Mouse (Mus musculus) kidney, postnatal 0 days (tissue): ENCODE results near the gene Psap. TPM values are rescaled to one million over a fixed set of nuclear protein-coding genes. Genes with fewer than 3 reads are reported as not detected.
A peak's percentile ranks its signal among the peaks of the same experiment; 100 is the strongest.

ENCODE experiments used
- ATAC-seq: fragments of 200-750 bp; cut with Nextera tagmentation; replicated peaks from 2 replicates; pipeline ENCODE4 v1.8.0; 2017; ENCODE audit warnings: low read depth, moderate number of reproducible peaks, moderate TSS enrichment, moderate library complexity; ENCODE audit not compliant: low FRiP score
- DNase-seq: peaks from one replicate; pipeline ENCODE4 v3.0.0-alpha.2; 2016; ENCODE audit warnings: low spot score
- H3K27ac ChIP-seq: fragments of 300-500 bp; sonication (generic); 2 replicates; pipeline ENCODE4 v1.5.1; 2014; ENCODE audit warnings: mild to moderate bottlenecking
- H3K27me3 ChIP-seq: fragments of 300-500 bp; sonication (generic); 2 replicates; pipeline ENCODE4 v1.6.1; 2014; ENCODE audit warnings: low read length, mixed read lengths; ENCODE audit not compliant: insufficient read depth
- H3K36me3 ChIP-seq: fragments of 300-500 bp; sonication (generic); 2 replicates; pipeline ENCODE4 v1.6.1; 2014; ENCODE audit warnings: low read length, mixed read lengths; ENCODE audit not compliant: insufficient read depth
- H3K4me1 ChIP-seq: fragments of 300-500 bp; sonication (generic); replicated peaks from 2 replicates; pipeline ENCODE4 v1.6.1; 2014; ENCODE audit warnings: antibody characterized with exemption, low read length, mixed read lengths; ENCODE audit not compliant: insufficient read depth
- H3K4me2 ChIP-seq: fragments of 300-500 bp; sonication (generic); 2 replicates; pipeline ENCODE4 v1.6.1; 2014; ENCODE audit warnings: mild to moderate bottlenecking, low read length, moderate library complexity, mixed read lengths
- H3K4me3 ChIP-seq: fragments of 300-500 bp; sonication (generic); replicated peaks from 2 replicates; pipeline ENCODE4 v1.5.1; 2014; ENCODE audit warnings: low read depth, low read length
- H3K9ac ChIP-seq: fragments of 300-500 bp; sonication (generic); 2 replicates; pipeline ENCODE4 v1.6.1; 2014; ENCODE audit warnings: low read depth, low read length
- H3K9me3 ChIP-seq: fragments of 300-500 bp; sonication (generic); replicated peaks from 2 replicates; pipeline ENCODE4 v1.6.1; 2016; ENCODE audit warnings: low read length, inconsistent platforms, mixed read lengths
- CTCF ChIP-seq: IDR thresholded peaks from 2 replicates; pipeline ENCODE4 v1.5.1; 2016; ENCODE audit warnings: antibody characterized with exemption, low read depth, mild to moderate bottlenecking, moderate library complexity
- WGBS: fragments of 180-500 bp; shearing (Covaris S2); extraction: QIAGEN DNeasy Blood & Tissue Kit; methylation state at CpG from one replicate; pipeline ENCODE4 v1.1.7; 2014; 5-methylcytosine and 5-hydroxymethylcytosine counted together
- polyA plus RNA-seq: library from polyadenylated mRNA; unstranded; fragments of >200 nt; fragmentation: Nextera tagmentation; extraction: Ambion mirVana; gene quantifications from 2 replicates; pipeline ENCODE4 v1.2.1, GENCODE M21; 2015

Psap gene
- polyA plus RNA-seq, 1 experiment from 2014 or later, result 142 TPM

GRCm38 (mm10) chr10:60350805-60351167 lies 73.4 kb downstream of the Psap start:
- DNase-seq (peak; percentile 93), ATAC-seq (0 out of 2 replicates have a peak, but pooled peaks have one; percentile 23)
- no peaks in the 10 kb centered on the region for H3K9me3 ChIP-seq
- no peak overlapping the region for H3K9ac ChIP-seq
- peak overlapping the region; percentile 82 for H3K27ac ChIP-seq
- H3K4me1 ChIP-seq, result peaks cover 17% of the 10 kb centered on the region
- no peaks in the 10 kb centered on the region for H3K36me3 ChIP-seq
- TF ChIP-seq CTCF, result no peak
- H3K27me3 ChIP-seq, result 0 out of 2 replicates have a peak, but pooled peaks cover 2% of the 10 kb centered on the region
- peak overlapping the region; percentile 31 for H3K4me2 ChIP-seq
- 0 out of 2 replicates have a peak overlapping the region, but pooled peaks have one; percentile 11 for H3K4me3 ChIP-seq
- 22% methylated on average over 3 of the region's 3 CpGs for WGBS

- Histone ChIP-seq H3K27ac (peak overlapping the region; percentile 82), H3K4me2 (peak overlapping the region; percentile 31), H3K36me3 (no peaks in the 10 kb centered on the region), H3K27me3 (0 out of 2 replicates have a peak, but pooled peaks cover 2% of the 10 kb centered on the region), H3K4me1 (peaks cover 16% of the 10 kb centered on the region), H3K4me3 (no peak overlapping the region), H3K9me3 (no peaks in the 10 kb centered on the region), H3K9ac (no peak overlapping the region)
- ATAC-seq (no peak; the same call in 1 of the 2 replicates), DNase-seq (no peak)
- no peak for TF ChIP-seq CTCF
- WGBS, result 17% methylated on average over 3 of the region's 3 CpGs
Measured at GRCm38 (mm10) chr10:60351248-60351647, 73.8 kb downstream of the Psap start.

- no peaks in the 10 kb centered on the region for H3K36me3 ChIP-seq
- peak; percentile 85 for DNase-seq
- H3K9ac ChIP-seq, result no peak overlapping the region
- 26% methylated on average over 7 of the region's 7 CpGs for WGBS
- H3K27ac ChIP-seq, result peak overlapping the region; percentile 82
- H3K27me3 ChIP-seq, result 0 out of 2 replicates have a peak, but pooled peaks cover 2% of the 10 kb centered on the region
- H3K4me3 ChIP-seq, result no peak overlapping the region
- TF ChIP-seq CTCF, result no peak
- H3K4me1 ChIP-seq, result peaks cover 10% of the 10 kb centered on the region
- no peaks in the 10 kb centered on the region for H3K9me3 ChIP-seq
- ATAC-seq, result peak; percentile 51
- H3K4me2 ChIP-seq, result peak overlapping the region; percentile 18
Measured at GRCm38 (mm10) chr10:60351761-60352455, 74.5 kb downstream of the Psap start.

Other genes with a start within 250 kb of the Psap start
- gene Spock2, start 171.4 kb upstream of the Psap start, polyA plus RNA-seq, result 22.0 and 24.2 TPM in 2 replicates
- 0.87 and 0.96 TPM in 2 replicates for gene Chst3, start 58.4 kb upstream of the Psap start, polyA plus RNA-seq
- 3.4 and 3.7 TPM in 2 replicates for gene Vsir, start 69.2 kb downstream of the Psap start, polyA plus RNA-seq
- 0.74 and 0.84 TPM in 2 replicates for gene Gm17455, start 122.1 kb downstream of the Psap start, polyA plus RNA-seq